ENCODE assay signal across 15 mouse cellular contexts in genomic region chr13:37151835-37152516, GRCm38 (mm10).
A peak's percentile ranks its signal among the peaks of the same experiment; 100 is the strongest.
DNase-seq lines count a peak whose midpoint lies in the region; ATAC-seq lines count a peak whose summit lies in the region.
"Had no signal": no experiment of that assay in that cellular context is flagged by ENCODE, and none has a peak within 500 bp of the region (broad histone marks: within the 10 kb centered on the region; RNA-seq: fewer than 3 reads in every experiment).

No protein-coding gene starts in this region.

- peak; percentile 26 to 42 for DNase-seq in cerebellum, postnatal 14 days
- no peak for DNase-seq in cerebellum, adult 9-10 months
- no peak for DNase-seq in hindbrain, embryonic 11.5 days (ENCODE audit: low spot score)
- no peak for DNase-seq in spleen, postnatal 10 days (ENCODE audit: low spot score in 2 of 2)
- DNase-seq: kidney, adult 9 months; kidney, postnatal 4 days; lung, embryonic 14.5 days; thymus, adult 18-20 months had no signal

- WGBS in hindbrain, embryonic 15.5 days: 50% methylated on average over 4 of the region's 4 CpGs
- 67% methylated on average over 4 of the region's 4 CpGs for whole genome bisulfite sequencing in hindbrain, embryonic 11.5 days
- WGBS in forebrain, embryonic 13.5 days: 14% methylated on average over 4 of the region's 4 CpGs
- WGBS in midbrain, embryonic 16.5 days: 29% methylated on average over 4 of the region's 4 CpGs
- WGBS in kidney, embryonic 16.5 days: 72% methylated on average over 4 of the region's 4 CpGs

- H3K4me3 ChIP-seq in hindbrain, embryonic 15.5 days: no peak overlapping the region
- H3K4me3 ChIP-seq in hindbrain, embryonic 11.5 days (ENCODE audit: low read depth, low read length): no peak overlapping the region
- H3K4me3 ChIP-seq in forebrain, embryonic 13.5 days: no peak overlapping the region
- H3K4me3 ChIP-seq in midbrain, embryonic 16.5 days (ENCODE audit: low read depth, low read length): no peak overlapping the region
- H3K4me3 ChIP-seq in kidney, embryonic 16.5 days (ENCODE audit: low read length): no peak overlapping the region
- H3K4me3 ChIP-seq: limb, embryonic 10.5 days; liver, embryonic 12.5 days had no signal

- no peaks in the 10 kb centered on the region for H3K27me3 ChIP-seq in hindbrain, embryonic 15.5 days
- H3K27me3 ChIP-seq in hindbrain, embryonic 11.5 days (ENCODE audit: control insufficient read depth, insufficient read depth, low read length): no peaks in the 10 kb centered on the region
- no peaks in the 10 kb centered on the region for H3K27me3 ChIP-seq in forebrain, embryonic 13.5 days
- no peaks in the 10 kb centered on the region for H3K27me3 ChIP-seq in midbrain, embryonic 16.5 days (ENCODE audit: control insufficient read depth, insufficient read depth, low read depth, low read length)
- H3K27me3 ChIP-seq in kidney, embryonic 16.5 days (ENCODE audit: insufficient read depth, low read length): no peaks in the 10 kb centered on the region
- H3K27me3 ChIP-seq: liver, embryonic 12.5 days had no signal

- no peak overlapping the region for H3K4me2 ChIP-seq in hindbrain, embryonic 15.5 days
- H3K4me2 ChIP-seq in hindbrain, embryonic 11.5 days (replicated peaks; ENCODE audit: low read depth, low read length): no peak overlapping the region
- H3K4me2 ChIP-seq in forebrain, embryonic 13.5 days: no peak overlapping the region
- H3K4me2 ChIP-seq in midbrain, embryonic 16.5 days (ENCODE audit: low read length): no peak overlapping the region
- H3K4me2 ChIP-seq in kidney, embryonic 16.5 days (replicated peaks; ENCODE audit: low read depth, low read length): no peak overlapping the region
- H3K4me2 ChIP-seq: liver, embryonic 12.5 days; lung, embryonic 14.5 days had no signal

- H3K36me3 ChIP-seq in hindbrain, embryonic 15.5 days: no peaks in the 10 kb centered on the region
- H3K36me3 ChIP-seq in hindbrain, embryonic 11.5 days (ENCODE audit: control insufficient read depth, insufficient read depth, low read length): no peaks in the 10 kb centered on the region
- no peaks in the 10 kb centered on the region for H3K36me3 ChIP-seq in forebrain, embryonic 13.5 days (ENCODE audit: poor library complexity, severe bottlenecking)
- no peaks in the 10 kb centered on the region for H3K36me3 ChIP-seq in midbrain, embryonic 16.5 days (ENCODE audit: control insufficient read depth, insufficient read depth, low read length)
- H3K36me3 ChIP-seq in kidney, embryonic 16.5 days (ENCODE audit: insufficient read depth, low read length): no peaks in the 10 kb centered on the region
- H3K36me3 ChIP-seq: limb, embryonic 10.5 days; liver, embryonic 12.5 days had no signal

- 0 out of 2 replicates have a peak, but pooled peaks have one; percentile 27 for ATAC-seq in hindbrain, embryonic 15.5 days (ENCODE audit: low FRiP score, low read depth)
- ATAC-seq in hindbrain, embryonic 11.5 days (ENCODE audit: low FRiP score): no peak
- peak; percentile 90 for ATAC-seq in forebrain, embryonic 13.5 days
- ATAC-seq in midbrain, embryonic 16.5 days: 0 out of 2 replicates have a peak, but pooled peaks have one; percentile 14
- no peak for ATAC-seq in kidney, embryonic 16.5 days (ENCODE audit: low FRiP score, low TSS enrichment)
- ATAC-seq: inflammation-experienced regulatory T-cells, adult 6 months; liver, embryonic 12.5 days had no signal

- no peak overlapping the region for H3K9ac ChIP-seq in hindbrain, embryonic 15.5 days
- H3K9ac ChIP-seq in hindbrain, embryonic 11.5 days (ENCODE audit: low read depth, low read length): no peak overlapping the region
- no peak overlapping the region for H3K9ac ChIP-seq in forebrain, embryonic 13.5 days
- no peak overlapping the region for H3K9ac ChIP-seq in midbrain, embryonic 16.5 days (ENCODE audit: low read depth, low read length)
- H3K9ac ChIP-seq in kidney, embryonic 16.5 days (replicated peaks; ENCODE audit: low read length): no peak overlapping the region
- H3K9ac ChIP-seq: liver, embryonic 12.5 days; lung, embryonic 14.5 days had no signal

- H3K9me3 ChIP-seq in hindbrain, embryonic 15.5 days: no peaks in the 10 kb centered on the region
- no peaks in the 10 kb centered on the region for H3K9me3 ChIP-seq in hindbrain, embryonic 11.5 days (ENCODE audit: control insufficient read depth, low read length)
- H3K9me3 ChIP-seq in forebrain, embryonic 13.5 days (replicated peaks): no peaks in the 10 kb centered on the region
- no peaks in the 10 kb centered on the region for H3K9me3 ChIP-seq in midbrain, embryonic 16.5 days (replicated peaks; ENCODE audit: control insufficient read depth, low read length, poor library complexity, severe bottlenecking)
- no peaks in the 10 kb centered on the region for H3K9me3 ChIP-seq in kidney, embryonic 16.5 days (ENCODE audit: low read length)
- H3K9me3 ChIP-seq: limb, embryonic 10.5 days; liver, embryonic 12.5 days had no signal

- no peak overlapping the region for H3K27ac ChIP-seq in hindbrain, embryonic 15.5 days (replicated peaks)
- no peak overlapping the region for H3K27ac ChIP-seq in hindbrain, embryonic 11.5 days (ENCODE audit: low read depth, low read length)
- no peak overlapping the region; the same call in 1 of the 2 replicates for H3K27ac ChIP-seq in forebrain, embryonic 13.5 days
- H3K27ac ChIP-seq in midbrain, embryonic 16.5 days (ENCODE audit: low read length): no peak overlapping the region
- no peak overlapping the region for H3K27ac ChIP-seq in kidney, embryonic 16.5 days (ENCODE audit: low read length)
- H3K27ac ChIP-seq: limb, embryonic 10.5 days; liver, embryonic 12.5 days had no signal

- 0 out of 2 replicates have a peak, but pooled peaks cover 6% of the 10 kb centered on the region for H3K4me1 ChIP-seq in hindbrain, embryonic 15.5 days (replicated peaks)
- H3K4me1 ChIP-seq in hindbrain, embryonic 11.5 days (replicated peaks; ENCODE audit: control insufficient read depth, insufficient read depth, low read length): no peaks in the 10 kb centered on the region; the same call in 1 of the 2 replicates
- H3K4me1 ChIP-seq in forebrain, embryonic 13.5 days: peaks cover 29% of the 10 kb centered on the region
- no peaks in the 10 kb centered on the region for H3K4me1 ChIP-seq in midbrain, embryonic 16.5 days (ENCODE audit: control insufficient read depth, insufficient read depth, low read length)
- no peaks in the 10 kb centered on the region for H3K4me1 ChIP-seq in kidney, embryonic 16.5 days (ENCODE audit: insufficient read depth, low read length)
- H3K4me1 ChIP-seq: liver, embryonic 12.5 days had no signal

Comparison
In these comparisons a context has a peak if more than half of its experiments do, and no peak if none do; other contexts are left out.
1. DNase-seq: peak in cerebellum, postnatal 14 days (2 of 2); none in cerebellum, adult 9-10 months (single experiment), hindbrain, embryonic 11.5 days (single experiment) and spleen, postnatal 10 days (0 of 2).
2. ATAC-seq: peak in hindbrain, embryonic 15.5 days (single experiment), forebrain, embryonic 13.5 days (single experiment) and midbrain, embryonic 16.5 days (single experiment); none in hindbrain, embryonic 11.5 days (single experiment) and kidney, embryonic 16.5 days (single experiment).